Comparison of ENCODE assay signal across 9 mouse cellular contexts in the genomic region with DNA sequence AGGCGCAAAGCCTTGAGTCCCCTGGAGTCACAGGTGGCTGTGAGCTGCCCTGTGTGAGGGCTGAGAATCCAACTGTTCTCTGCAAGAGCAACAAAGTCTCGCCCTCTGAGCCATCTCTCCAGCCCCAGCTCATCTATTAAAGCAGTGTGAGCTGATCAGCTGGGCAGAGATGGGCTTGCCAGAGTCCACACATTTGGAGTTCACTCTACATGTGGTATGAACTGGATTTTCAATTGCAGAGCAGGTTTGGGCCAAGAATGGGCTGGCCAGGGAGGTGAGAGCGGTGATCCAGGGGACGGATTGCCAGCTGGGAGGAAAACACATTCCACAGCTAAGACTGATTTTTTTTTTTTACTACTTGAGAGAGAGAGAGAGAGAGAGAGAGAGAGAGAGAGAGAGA. TPM values are rescaled to one million over a fixed set of nuclear protein-coding genes. Genes with fewer than 3 reads are reported as not detected.
DNase-seq lines count a peak whose midpoint lies in the region; ATAC-seq and TF ChIP-seq lines count a peak whose summit lies in the region.
"Had no signal": no experiment of that assay in that cellular context is flagged by ENCODE, and none has a peak within 500 bp of the region (broad histone marks: within the 10 kb centered on the region; RNA-seq: fewer than 3 reads in every experiment).

No protein-coding gene starts in this region.

- peaks cover 14% of the 10 kb centered on the region for H3K4me1 ChIP-seq in heart, adult 2 months (ENCODE audit: control insufficient read depth, insufficient read depth, low read length)
- peaks cover 17% of the 10 kb centered on the region for H3K4me1 ChIP-seq in heart, embryonic 12.5 days (replicated peaks)
- H3K4me1 ChIP-seq: embryonic facial prominence, embryonic 13.5 days had no signal

- TF ChIP-seq EP300 in heart, adult 2 months (IDR thresholded peaks at IDR 0.05; ENCODE audit: insufficient read depth, low read depth, low read length), result peak; percentile 66; the same call in 1 of the 2 replicates

- H3K36me3 ChIP-seq in heart, adult 2 months (ENCODE audit: control insufficient read depth, insufficient read depth, low read length), result peaks cover 13% of the 10 kb centered on the region
- peaks cover 26% of the 10 kb centered on the region for H3K36me3 ChIP-seq in heart, embryonic 12.5 days

- H3K9ac ChIP-seq in heart, adult 2 months (ENCODE audit: low read depth, low read length), result no peak overlapping the region
- no peak overlapping the region for H3K9ac ChIP-seq in heart, embryonic 12.5 days
- H3K9ac ChIP-seq: embryonic facial prominence, embryonic 13.5 days had no signal

- no peak for TF ChIP-seq CTCF in heart, adult 2 months (IDR thresholded peaks at IDR 0.05)
- no peak for TF ChIP-seq CTCF in brain, embryonic 14.5 days (IDR thresholded peaks at IDR 0.05; ENCODE audit: borderline replicate concordance, extremely low read depth, insufficient read depth, insufficient read length)
- TF ChIP-seq CTCF in layer of hippocampus, adult 2 months (conservative IDR thresholded peaks at IDR 0.05), result no peak

- peak; percentile 64 to 80 for DNase-seq in heart, adult 2 months
- DNase-seq in brain, embryonic 14.5 days (ENCODE audit: low read depth), result peak; percentile 40
- peak; percentile 73 for DNase-seq in gastrocnemius, postnatal 14 days
- DNase-seq in kidney, postnatal 36 days, result peak; percentile 45 to 54
- DNase-seq in layer of hippocampus, adult 2 months (ENCODE audit: low spot score in 2 of 2), result no peak
- no peak for DNase-seq in spleen, postnatal 14 days (ENCODE audit: low spot score in 2 of 2)

- ATAC-seq in heart, embryonic 12.5 days (ENCODE audit: insufficient number of reproducible peaks, low FRiP score), result no peak

- peak overlapping the region; percentile 33; the same call in 1 of the 2 replicates for H3K27ac ChIP-seq in heart, adult 2 months
- no peak overlapping the region for H3K27ac ChIP-seq in heart, embryonic 12.5 days (ENCODE audit: poor library complexity, severe bottlenecking)
- no peak overlapping the region for H3K27ac ChIP-seq in layer of hippocampus, adult 2 months
- H3K27ac ChIP-seq: embryonic facial prominence, embryonic 13.5 days had no signal

- no peak overlapping the region for H3K4me3 ChIP-seq in heart, adult 2 months
- no peak overlapping the region for H3K4me3 ChIP-seq in heart, embryonic 12.5 days
- no peak overlapping the region for H3K4me3 ChIP-seq in layer of hippocampus, adult 2 months
- H3K4me3 ChIP-seq: embryonic facial prominence, embryonic 13.5 days had no signal

- no peaks in the 10 kb centered on the region for H3K79me2 ChIP-seq in heart, adult 2 months (replicated peaks; ENCODE audit: control insufficient read depth, insufficient read depth, low read length)

- no peaks in the 10 kb centered on the region for H3K27me3 ChIP-seq in heart, adult 2 months (ENCODE audit: control insufficient read depth, insufficient read depth, low read length)
- H3K27me3 ChIP-seq in heart, embryonic 12.5 days (replicated peaks), result no peaks in the 10 kb centered on the region
- H3K27me3 ChIP-seq: embryonic facial prominence, embryonic 13.5 days had no signal

- 47% methylated on average over 4 of the region's 4 CpGs for WGBS in heart, adult 2 months
- 82% methylated on average over 4 of the region's 4 CpGs for WGBS in heart, embryonic 12.5 days

- H3K4me2 ChIP-seq in heart, embryonic 12.5 days, result no peak overlapping the region
- H3K4me2 ChIP-seq: embryonic facial prominence, embryonic 13.5 days had no signal

- no peak for TF ChIP-seq POLR2A in heart, adult 2 months (IDR thresholded peaks at IDR 0.05; ENCODE audit: insufficient read depth, low read depth, low read length)
- no peak for TF ChIP-seq POLR2A in brain, embryonic 14.5 days (IDR thresholded peaks at IDR 0.05; ENCODE audit: borderline replicate concordance, extremely low read depth, insufficient read depth, insufficient read length, poor library complexity, severe bottlenecking)

- no peaks in the 10 kb centered on the region; the same call in 1 of the 2 replicates for H3K9me3 ChIP-seq in heart, embryonic 12.5 days (replicated peaks)
- H3K9me3 ChIP-seq: embryonic facial prominence, embryonic 13.5 days; G1E had no signal

- intact Hi-C loops in heart, adult 2 months (cut with DNase I), result loop anchor here (5.0 to 10.0 kb wide), 2 partner anchors 46 to 468 kb away; partner anchors contain the start of gene Mterf2
- intact Hi-C loops in gastrocnemius, postnatal 14 days (cut with DNase I; ENCODE audit: low total_unique reads), result no loop called here

RNA-seq across cellular contexts. Expression of gene Polr3b, which starts 34.5 kb away (rescaled TPM):
- total RNA-seq in heart, adult 2 months (2021), result 10 to 100 TPM in 1 of 2 experiments, 1 to 10 TPM in 1; 8.9 to 10.9 TPM
- polyA plus RNA-seq in heart, adult 2 months (2012; rRNA removed), result 3.0 and 5.1 TPM in 2 replicates
- 13.3 and 13.4 TPM in 2 replicates for polyA plus RNA-seq in heart, embryonic 12.5 days (2016; fragmentation: Nextera tagmentation; extraction: Ambion mirVana)
- polyA plus RNA-seq in brain, embryonic 14.5 days (2012; rRNA removed), result 8.8 and 13.5 TPM in 2 replicates
- 10 to 100 TPM; 13.0 to 13.1 TPM for total RNA-seq in gastrocnemius, postnatal 14 days (2021)
- total RNA-seq in layer of hippocampus, adult 2 months (2021), result 10 to 100 TPM; 14.8 to 15.6 TPM

Comparison
In these comparisons a context has a peak if more than half of its experiments do, and no peak if none do; other contexts are left out.
1. DNase-seq: peak in heart, adult 2 months (2 of 2), brain, embryonic 14.5 days (single experiment), gastrocnemius, postnatal 14 days (single experiment) and kidney, postnatal 36 days (2 of 2); none in layer of hippocampus, adult 2 months (0 of 2) and spleen, postnatal 14 days (0 of 2).